Mouse (Mus musculus) layer of hippocampus, postnatal 25 days (tissue): Measurements from ENCODE around the gene Ccdc60. TPM values are rescaled to one million over a fixed set of nuclear protein-coding genes. Genes with fewer than 3 reads are reported as not detected.

Experiments used
- DNase-seq, 2 experiments: peaks; one replicate each; pipeline ENCODE4 v3.0.0; 2022; ENCODE audit warnings: mixed read lengths in 2 of 2, low spot score in 1 of 2; ENCODE audit errors: extremely low spot score in 1 of 2
- total RNA-seq, 2 experiments: library from RNA; stranded (reverse); gene quantifications; 2 replicates each; pipeline ENCODE4 v1.2.3; 2021

Gene Ccdc60
- total RNA-seq, 2 experiments from 2014 or later: 0.23 to 0.25 TPM

GRCm38 (mm10) chr5:116274365-116274764 is 14.4 kb downstream of the Ccdc60 start:
- DNase-seq: no peak

GRCm38 (mm10) chr5:116271511-116272227 is 17.1 kb downstream of the Ccdc60 start:
- no peak for DNase-seq

GRCm38 (mm10) chr5:116269212-116270145 is 19.3 kb downstream of the Ccdc60 start:
- no peak for DNase-seq

- no peak for DNase-seq
These were observed 26.1 kb downstream of the Ccdc60 start for GRCm38 (mm10) chr5:116262689-116263088.

GRCm38 (mm10) chr5:116261944-116262343 is 26.8 kb downstream of the Ccdc60 start:
- no peak for DNase-seq

GRCm38 (mm10) chr5:116260356-116260755 is 28.4 kb downstream of the Ccdc60 start:
- no peak for DNase-seq

GRCm38 (mm10) chr5:116258321-116258860 is 30.4 kb downstream of the Ccdc60 start:
- DNase-seq: no peak

- DNase-seq: no peak
These were observed 34.9 kb downstream of the Ccdc60 start for GRCm38 (mm10) chr5:116253914-116254313.

GRCm38 (mm10) chr5:116252186-116252585 is 36.6 kb downstream of the Ccdc60 start:
- DNase-seq: no peak

GRCm38 (mm10) chr5:116246642-116247041 is 42.1 kb downstream of the Ccdc60 start:
- no peak for DNase-seq

GRCm38 (mm10) chr5:116244476-116244875 is 44.3 kb downstream of the Ccdc60 start:
- no peak for DNase-seq

- no peak for DNase-seq
These were observed 45.2 kb downstream of the Ccdc60 start for GRCm38 (mm10) chr5:116243622-116244021.

- DNase-seq: peak; percentile 41 to 64
These were observed 56.7 kb downstream of the Ccdc60 start for GRCm38 (mm10) chr5:116231841-116232643.

- DNase-seq: no peak
These were observed 60.4 kb downstream of the Ccdc60 start for GRCm38 (mm10) chr5:116228414-116228813.

- DNase-seq: no peak
These were observed 64.8 kb downstream of the Ccdc60 start for GRCm38 (mm10) chr5:116224023-116224422.

GRCm38 (mm10) chr5:116221916-116222315 is 66.9 kb downstream of the Ccdc60 start:
- no peak for DNase-seq

GRCm38 (mm10) chr5:116219288-116219687 is 69.5 kb downstream of the Ccdc60 start:
- DNase-seq: no peak

GRCm38 (mm10) chr5:116212706-116213105 is 76.1 kb downstream of the Ccdc60 start:
- no peak for DNase-seq

- no peak for DNase-seq
These were observed 79.2 kb downstream of the Ccdc60 start for GRCm38 (mm10) chr5:116209378-116210091.
